Mouse (Mus musculus) lung, postnatal 0 days (tissue): Measurements from ENCODE around the gene Dkk1. TPM values are rescaled to one million over a fixed set of nuclear protein-coding genes. Genes with fewer than 3 reads are reported as not detected.
"Not testable (repeated sequence)": the region's sequence is repeated elsewhere in the genome, so short reads cannot be mapped to it uniquely, and the experiment has no call there.

Source experiments
- ATAC-seq: fragments of 200-750 bp; cut with Nextera tagmentation; 2 replicates; pipeline ENCODE4 v1.8.0; 2017; ENCODE audit warnings: moderate library complexity
- DNase-seq: peaks from one replicate; pipeline ENCODE4 v3.0.0-alpha.2; 2016; ENCODE audit warnings: low spot score
- H3K27ac ChIP-seq: fragments of 300-500 bp; sonication (generic); 2 replicates; pipeline ENCODE4 v1.5.1; 2014; ENCODE audit warnings: antibody characterized with exemption, mild to moderate bottlenecking, low read length, mixed read lengths
- H3K27me3 ChIP-seq: fragments of 300-500 bp; sonication (generic); replicated peaks from 2 replicates; pipeline ENCODE4 v1.6.1; 2014; ENCODE audit warnings: low read length, mixed read lengths; ENCODE audit not compliant: insufficient read depth
- H3K36me3 ChIP-seq: fragments of 300-500 bp; sonication (generic); 2 replicates; pipeline ENCODE4 v1.6.1; 2014; ENCODE audit warnings: low read length, mixed read lengths; ENCODE audit not compliant: insufficient read depth
- H3K4me1 ChIP-seq: fragments of 300-500 bp; sonication (generic); 2 replicates; pipeline ENCODE4 v1.6.1; 2014; ENCODE audit warnings: antibody characterized with exemption, low read depth, low read length, mixed read lengths; ENCODE audit not compliant: insufficient read depth
- H3K4me2 ChIP-seq: fragments of 300-500 bp; sonication (generic); replicated peaks from 2 replicates; pipeline ENCODE4 v1.6.1; 2014; ENCODE audit warnings: low read depth, mild to moderate bottlenecking, low read length, moderate library complexity, mixed read lengths
- H3K4me3 ChIP-seq: fragments of 300-500 bp; sonication (generic); 2 replicates; pipeline ENCODE4 v1.5.1; 2014; ENCODE audit warnings: low read depth, low read length
- H3K9ac ChIP-seq: fragments of 300-500 bp; sonication (generic); replicated peaks from 2 replicates; pipeline ENCODE4 v1.6.1; 2014; ENCODE audit warnings: low read depth, mild to moderate bottlenecking
- H3K9me3 ChIP-seq: fragments of 300-500 bp; sonication (generic); 2 replicates; pipeline ENCODE4 v1.6.1; 2016; ENCODE audit warnings: low read length, mixed read lengths
- CTCF ChIP-seq: IDR thresholded peaks from 2 replicates; pipeline ENCODE4 v1.5.1; 2016; ENCODE audit warnings: antibody characterized with exemption, mild to moderate bottlenecking
- EP300 ChIP-seq: IDR thresholded peaks from 2 replicates; pipeline ENCODE4 v1.6.1; 2016; ENCODE audit warnings: antibody characterized with exemption, mild to moderate bottlenecking, control low read depth
- WGBS: fragments of 180-500 bp; shearing (Covaris S2); extraction: QIAGEN DNeasy Blood & Tissue Kit; methylation state at CpG from one replicate; pipeline ENCODE4 v1.1.7; 2014; 5-methylcytosine and 5-hydroxymethylcytosine counted together
- polyA plus RNA-seq: library from polyadenylated mRNA; unstranded; fragments of >200 nt; fragmentation: Nextera tagmentation; extraction: Ambion mirVana; gene quantifications from 2 replicates; pipeline ENCODE4 v1.2.1, GENCODE M21; 2015

The Dkk1 gene
- polyA plus RNA-seq, 1 experiment from 2014 or later = not detected

DNA sequence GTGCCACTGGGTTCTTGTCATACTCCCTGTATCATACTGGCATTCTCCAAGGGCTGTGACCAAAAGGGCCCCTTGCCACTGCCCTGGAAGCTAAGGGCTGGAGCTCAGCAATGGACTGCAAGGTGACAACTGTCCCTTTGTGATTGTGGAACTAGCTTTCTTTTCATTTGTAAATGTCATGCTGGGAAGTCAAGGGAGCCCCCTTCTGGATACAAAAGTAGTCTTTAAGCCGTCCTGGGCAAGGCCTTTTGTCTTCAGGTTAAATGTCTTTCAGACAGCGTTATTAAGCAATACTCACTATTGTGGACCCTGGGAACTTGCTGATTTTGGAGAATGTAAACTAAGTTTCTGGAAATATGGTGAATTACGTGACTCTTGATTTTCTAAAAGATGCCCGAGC is 4.3 kb upstream of the Dkk1 start:
- TF ChIP-seq CTCF (peak; percentile 21), EP300 (no peak)
- Histone ChIP-seq H3K27ac (no peak overlapping the region), H3K9ac (no peak overlapping the region), H3K4me3 (no peak overlapping the region), H3K4me1 (0 out of 2 replicates have a peak, but pooled peaks cover 3% of the 10 kb centered on the region), H3K36me3 (no peaks in the 10 kb centered on the region), H3K9me3 (no peaks in the 10 kb centered on the region), H3K27me3 (peaks cover 13% of the 10 kb centered on the region), H3K4me2 (no peak overlapping the region)
- no peak for DNase-seq
- WGBS = 23% methylated on average over 4 of the region's 4 CpGs
- ATAC-seq = no peak

DNA sequence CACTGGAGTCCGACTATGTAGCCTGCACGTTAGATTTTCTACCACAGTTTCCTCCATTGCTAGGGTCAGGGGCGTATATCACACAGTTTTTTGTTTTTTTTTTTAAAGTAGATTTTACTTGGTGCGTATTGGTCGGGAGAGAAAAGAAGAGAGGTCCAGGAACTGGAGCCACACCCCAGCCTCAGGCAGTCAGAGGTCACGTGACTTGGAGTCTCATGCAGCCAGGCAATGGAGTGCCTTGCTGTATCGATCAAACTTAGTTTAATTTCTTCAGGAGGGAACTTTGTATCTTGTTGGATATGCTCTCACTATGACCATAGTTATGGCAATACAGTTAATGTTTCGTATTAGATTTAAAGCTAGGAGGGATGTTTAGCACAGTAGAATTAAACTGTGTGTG is 2.8 kb upstream of the Dkk1 start:
- Histone ChIP-seq H3K4me3 (no peak overlapping the region), H3K4me2 (no peak overlapping the region), H3K36me3 (no peaks in the 10 kb centered on the region), H3K27me3 (peaks cover 25% of the 10 kb centered on the region), H3K27ac (no peak overlapping the region), H3K9me3 (no peaks in the 10 kb centered on the region), H3K4me1 (0 out of 2 replicates have a peak, but pooled peaks cover 4% of the 10 kb centered on the region), H3K9ac (no peak overlapping the region)
- no peak for ATAC-seq
- no peak for TF ChIP-seq EP300
- TF ChIP-seq CTCF = no peak
- 68% methylated on average over 8 of the region's 8 CpGs for WGBS
- no peak for DNase-seq

DNA sequence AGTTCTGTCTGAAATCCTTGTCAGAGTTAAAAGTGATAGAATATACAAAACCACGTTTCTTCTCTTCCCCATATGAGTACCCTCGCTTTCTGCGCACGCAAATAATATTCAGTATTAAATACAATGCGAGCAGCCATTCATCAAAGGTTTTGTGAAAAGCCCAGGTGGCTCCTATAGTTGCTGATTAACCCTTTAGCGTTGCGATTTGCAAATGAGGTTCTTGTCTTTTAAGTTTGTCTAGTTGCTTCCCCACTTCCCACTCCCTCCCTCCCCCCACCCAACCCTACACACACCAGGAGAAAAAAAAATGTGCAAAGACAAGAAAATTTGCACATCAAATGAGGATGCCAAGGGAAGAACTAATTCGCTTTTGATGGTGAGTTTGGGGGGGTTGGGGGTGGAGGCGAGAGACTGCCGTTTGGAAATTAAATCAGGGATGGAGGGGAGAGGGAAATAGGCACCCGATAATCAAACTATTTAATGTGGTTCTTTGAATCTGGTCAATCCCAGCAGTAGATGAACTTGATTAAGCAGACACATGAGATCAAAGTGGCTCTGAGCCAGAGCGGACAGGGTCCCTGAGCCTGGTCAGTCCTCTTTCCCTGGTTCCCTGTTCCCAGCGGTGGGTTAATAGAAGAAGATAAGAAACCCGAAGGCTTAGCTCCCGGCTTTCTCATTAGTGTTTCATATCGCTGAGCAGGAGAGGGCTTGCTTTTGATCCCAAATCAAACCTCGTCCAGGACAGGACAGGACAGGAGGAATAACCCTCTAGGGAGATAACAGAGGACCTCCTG is 586 bp upstream of the Dkk1 start:
- Histone ChIP-seq H3K36me3 (no peaks in the 10 kb centered on the region), H3K4me1 (0 out of 2 replicates have a peak, but pooled peaks cover 4% of the 10 kb centered on the region), H3K27ac (no peak overlapping the region), H3K9ac (no peak overlapping the region), H3K4me2 (peak overlapping the region; percentile 38; the same call in 1 of the 2 replicates), H3K4me3 (peak overlapping the region; percentile 12; the same call in 1 of the 2 replicates), H3K27me3 (peaks cover 28% of the 10 kb centered on the region), H3K9me3 (no peaks in the 10 kb centered on the region)
- TF ChIP-seq CTCF (no peak), EP300 (no peak)
- no peak for ATAC-seq
- WGBS = 3% methylated on average over 17 of the region's 17 CpGs
- no peak for DNase-seq

DNA sequence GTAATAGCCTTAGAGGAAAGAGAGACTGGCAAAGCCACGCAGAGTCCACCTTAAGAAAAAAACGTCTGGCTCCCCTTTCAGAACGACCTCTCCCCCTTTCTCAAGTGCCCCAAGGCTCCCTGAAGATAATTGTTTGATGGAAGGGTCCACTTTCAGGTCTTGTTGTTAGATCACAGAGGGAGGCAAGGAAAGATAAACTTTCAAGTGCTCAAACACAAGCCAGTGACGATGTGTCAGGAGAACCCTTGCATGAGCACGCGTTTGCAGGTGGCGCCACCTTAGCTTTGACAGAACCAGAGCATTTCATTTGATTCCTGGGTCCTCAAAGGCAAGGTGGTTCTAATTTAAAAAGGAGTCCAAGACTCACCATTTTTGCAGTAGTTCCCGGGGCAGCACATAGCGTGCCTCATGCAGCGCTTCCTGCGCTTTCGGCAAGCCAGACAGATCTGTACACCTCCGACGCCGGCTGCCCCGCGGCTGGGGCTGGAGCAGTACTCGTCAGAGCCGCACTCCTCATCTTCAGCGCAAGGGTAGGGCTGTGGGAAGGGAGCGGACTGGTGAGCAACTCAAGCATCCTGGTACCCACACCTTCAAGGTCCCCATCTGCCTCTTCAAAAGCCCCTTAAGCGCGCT is 938 bp downstream of the Dkk1 start:
- Histone ChIP-seq H3K27me3 (peaks cover 28% of the 10 kb centered on the region), H3K4me1 (0 out of 2 replicates have a peak, but pooled peaks cover 4% of the 10 kb centered on the region), H3K27ac (no peak overlapping the region), H3K36me3 (no peaks in the 10 kb centered on the region), H3K4me3 (no peak overlapping the region), H3K4me2 (peak overlapping the region; percentile 38; the same call in 1 of the 2 replicates), H3K9ac (no peak overlapping the region), H3K9me3 (no peaks in the 10 kb centered on the region)
- DNase-seq = no peak
- ATAC-seq = no peak
- no peak for TF ChIP-seq CTCF
- no peak for TF ChIP-seq EP300
- WGBS = 2% methylated on average over 23 of the region's 23 CpGs

DNA sequence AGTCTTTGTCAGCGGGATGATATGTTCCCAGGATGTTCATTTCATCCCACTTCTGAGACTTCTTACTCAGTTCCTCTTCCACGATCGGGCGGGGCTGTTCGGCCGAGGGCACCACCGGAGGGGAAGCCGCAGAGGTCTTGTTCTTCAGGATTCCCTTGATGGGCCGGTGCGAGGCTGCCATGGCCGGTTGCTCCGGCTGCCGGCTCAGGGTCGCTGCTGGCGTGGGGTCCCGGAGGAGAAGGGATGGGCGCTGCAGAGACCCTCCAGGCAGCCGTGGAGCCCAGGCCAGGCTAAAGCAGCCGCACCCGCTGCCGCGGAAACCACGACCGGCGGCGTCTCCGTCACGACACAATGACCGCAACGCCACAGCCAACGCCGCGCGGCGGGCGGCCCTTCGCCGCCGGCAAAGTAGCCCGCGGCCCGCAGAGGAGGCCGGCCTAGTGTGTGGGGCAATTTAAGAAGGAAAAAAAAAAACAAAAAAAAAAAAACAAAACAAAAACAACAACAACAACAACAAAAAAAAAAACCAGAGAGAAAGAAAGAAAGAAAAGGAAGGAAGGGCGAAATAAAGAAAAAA is 10.0 kb downstream of the Dkk1 start:
- not testable (repeated sequence) for H3K27me3 ChIP-seq, DNase-seq, ATAC-seq, H3K4me1 ChIP-seq, H3K9me3 ChIP-seq, H3K27ac ChIP-seq, H3K9ac ChIP-seq, H3K36me3 ChIP-seq
- peak overlapping the region; percentile 35 for H3K4me3 ChIP-seq
- WGBS = 1% methylated on average over 39 of the region's 44 CpGs
- peak overlapping the region; percentile 63 for H3K4me2 ChIP-seq

DNA sequence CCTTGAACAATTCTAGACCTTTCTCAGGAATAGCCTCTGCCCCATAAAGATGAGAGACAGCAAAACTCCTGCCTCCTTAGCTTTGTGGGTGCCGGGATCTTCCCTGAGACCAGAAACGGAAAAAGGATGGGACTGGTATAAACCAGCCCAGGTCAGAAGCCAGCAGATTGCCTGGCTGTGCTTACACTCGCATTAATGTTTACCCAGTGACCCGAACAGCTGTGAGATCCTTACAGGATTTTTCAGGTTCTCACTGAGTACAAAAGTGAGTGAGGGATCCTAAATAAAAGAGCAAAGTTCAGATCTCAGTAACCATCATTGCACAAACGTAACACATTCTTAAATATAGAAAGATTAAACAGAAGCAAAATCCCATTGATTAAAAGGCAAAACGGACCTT is 32.7 kb downstream of the Dkk1 start:
- Histone ChIP-seq H3K4me3 (no peak overlapping the region), H3K4me1 (no peaks in the 10 kb centered on the region), H3K4me2 (no peak overlapping the region), H3K27ac (no peak overlapping the region), H3K9ac (no peak overlapping the region), H3K9me3 (no peaks in the 10 kb centered on the region), H3K27me3 (no peaks in the 10 kb centered on the region), H3K36me3 (no peaks in the 10 kb centered on the region)
- 35% methylated on average over 6 of the region's 6 CpGs for WGBS
- TF ChIP-seq EP300 = no peak
- TF ChIP-seq CTCF = no peak
- ATAC-seq = no peak
- no peak for DNase-seq
